Mouse (Mus musculus) adrenal gland, postnatal 14 days (tissue): Measurements from ENCODE around the gene Pfkfb1. TPM values are rescaled to one million over a fixed set of nuclear protein-coding genes. Genes with fewer than 3 reads are reported as not detected.

Experiments used
- DNase-seq: peaks from one replicate; pipeline ENCODE4 v3.0.0; 2021; ENCODE audit warnings: mixed read lengths
- microRNA-seq, 2 experiments: library from miRNA; unstranded; fragments of <30 nt; microRNA quantifications; one replicate each; pipeline ENCODE4 v1.2.0; 2021
- total RNA-seq: library from RNA; stranded (reverse); gene quantifications from 2 replicates; pipeline ENCODE4 v1.2.3, GENCODE M21; 2021

Pfkfb1 gene
- total RNA-seq, 1 experiment from 2014 or later, result 30.5 TPM

GRCm38 (mm10) chrX:150677505-150677904 is 89.5 kb downstream of the Pfkfb1 start:
- no peak for DNase-seq

Small RNAs within 50 kb of the gene (microRNA-seq; reads per million reads assigned to microRNA genes)
- 0 reads per million in 2 experiments for gene Mir3620

Other genes with a start within 250 kb of the Pfkfb1 start
- 20.5 and 24.2 TPM in 2 replicates for gene Tmem29, start 129.1 kb upstream of the Pfkfb1 start, total RNA-seq
- 152 and 203 TPM in 2 replicates for gene Alas2, start 40.9 kb upstream of the Pfkfb1 start, total RNA-seq
- 18.9 and 22.9 TPM in 2 replicates for gene Apex2, start 1.6 kb downstream of the Pfkfb1 start, total RNA-seq
- gene Tro, start 69.4 kb downstream of the Pfkfb1 start, total RNA-seq, result 11.7 and 11.9 TPM in 2 replicates
- gene Maged2, start 226.1 kb downstream of the Pfkfb1 start, total RNA-seq, result 91.0 and 103 TPM in 2 replicates